Mouse (Mus musculus) heart, adult 2 months (tissue): ENCODE results near the gene Trip13. TPM values are rescaled to one million over a fixed set of nuclear protein-coding genes. Genes with fewer than 3 reads are reported as not detected.

Experiments used
- DNase-seq, 2 experiments: peaks; one replicate each; pipeline ENCODE4 v3.0.0; 2021
- H3K27ac ChIP-seq: fragments of 200-600 bp; 2 replicates; pipeline ENCODE4 v1.8.1; 2022
- H3K27me3 ChIP-seq: fragments of 200-500 bp; 2 replicates; pipeline ENCODE4 v1.6.1; 2012; ENCODE audit warnings: mild to moderate bottlenecking, low read length, inconsistent platforms, mixed read lengths; ENCODE audit not compliant: control insufficient read depth, insufficient read depth
- H3K36me3 ChIP-seq: fragments of 200-500 bp; 2 replicates; pipeline ENCODE4 v1.6.1; 2012; ENCODE audit warnings: low read length, inconsistent platforms; ENCODE audit not compliant: control insufficient read depth, insufficient read depth
- H3K4me1 ChIP-seq: fragments of 200-500 bp; 2 replicates; pipeline ENCODE4 v1.6.1; 2011; ENCODE audit warnings: low read length; ENCODE audit not compliant: control insufficient read depth, insufficient read depth
- H3K4me3 ChIP-seq: fragments of 200-600 bp; 2 replicates; pipeline ENCODE4 v1.8.1; 2022
- H3K79me2 ChIP-seq: fragments of 200-500 bp; replicated peaks from 2 replicates; pipeline ENCODE4 v1.6.1; 2012; ENCODE audit warnings: mild to moderate bottlenecking, inconsistent platforms, low read length, moderate library complexity, mixed read lengths; ENCODE audit not compliant: control insufficient read depth, insufficient read depth
- H3K9ac ChIP-seq: fragments of 200-500 bp; 2 replicates; pipeline ENCODE4 v1.6.1; 2012; ENCODE audit warnings: low read depth, mild to moderate bottlenecking, control low read depth, inconsistent platforms, low read length, mixed read lengths
- CTCF ChIP-seq: fragments of 200-600 bp; IDR thresholded peaks from 2 replicates; pipeline ENCODE4 v1.8.1; 2022; ENCODE audit warnings: antibody characterized with exemption, mild to moderate bottlenecking, moderate library complexity
- EP300 ChIP-seq: fragments of 200-500 bp; IDR thresholded peaks from 2 replicates; pipeline ENCODE4 v1.6.1; 2011; ENCODE audit warnings: low read depth, low read length, control low read depth; ENCODE audit not compliant: insufficient read depth
- POLR2A ChIP-seq: fragments of 200-500 bp; IDR thresholded peaks from 2 replicates; pipeline ENCODE4 v1.6.1; 2011; ENCODE audit warnings: mild to moderate bottlenecking, low read depth, low read length, control low read depth; ENCODE audit not compliant: insufficient read depth
- WGBS: fragments of 180-500 bp; shearing (Covaris S2); methylation state at CpG from one replicate; pipeline ENCODE4 v1.1.7; 2018; 5-methylcytosine and 5-hydroxymethylcytosine counted together
- intact Hi-C: fragments of 180-260 bp; cut with DNase I; formaldehyde crosslinking; loops from one replicate; pipeline ENCODE4 v1.15.1; 2025
- microRNA-seq, 2 experiments: library from miRNA; unstranded; fragments of <30 nt; microRNA quantifications; one replicate each; pipeline ENCODE4 v1.2.0; 2021
- polyA plus RNA-seq: library from polyadenylated mRNA; depleted of rRNA; stranded (reverse); fragments of >200 nt; gene quantifications from 2 replicates; pipeline ENCODE4 v1.2.3, GENCODE M21; 2012; rRNA removed
- total RNA-seq, 2 experiments: library from RNA; stranded (reverse); gene quantifications; 2 replicates each; pipeline ENCODE4 v1.2.3; 2021

Trip13 gene
- total and polyA plus RNA-seq, 3 experiments = 0.14 to 0.27 (median 0.21) TPM

DNA sequence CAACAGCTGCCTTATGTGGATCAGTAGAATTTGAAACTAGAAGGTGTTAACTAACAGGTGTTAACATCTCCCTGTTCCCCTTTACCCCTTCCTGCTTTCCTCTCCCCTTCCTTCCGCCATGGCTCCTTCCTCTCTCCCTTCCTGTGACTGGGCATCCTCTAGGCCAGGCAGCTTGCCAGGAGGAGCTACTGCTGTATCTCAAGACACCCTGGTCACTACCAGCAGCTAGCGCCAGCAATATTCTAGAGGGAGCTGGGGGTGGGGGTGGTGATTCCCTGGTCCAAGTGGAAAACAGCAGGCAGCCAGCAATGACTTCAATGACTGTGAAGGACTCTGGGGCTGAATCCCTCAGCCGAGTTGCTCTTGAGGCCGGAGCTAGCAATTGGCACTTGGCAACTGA is 51.9 kb downstream of the Trip13 start:
- Histone ChIP-seq H3K27me3 (no peaks in the 10 kb centered on the region), H3K27ac (no peak overlapping the region), H3K4me1 (peaks cover 4% of the 10 kb centered on the region), H3K4me3 (no peak overlapping the region), H3K79me2 (no peaks in the 10 kb centered on the region), H3K36me3 (no peaks in the 10 kb centered on the region), H3K9ac (no peak overlapping the region)
- DNase-seq = peak; percentile 33 to 34
- intact Hi-C loops = no loop called here
- TF ChIP-seq CTCF = no peak
- TF ChIP-seq EP300 = no peak
- no peak for TF ChIP-seq POLR2A
- WGBS = 49% methylated on average over 4 of the region's 4 CpGs

DNA sequence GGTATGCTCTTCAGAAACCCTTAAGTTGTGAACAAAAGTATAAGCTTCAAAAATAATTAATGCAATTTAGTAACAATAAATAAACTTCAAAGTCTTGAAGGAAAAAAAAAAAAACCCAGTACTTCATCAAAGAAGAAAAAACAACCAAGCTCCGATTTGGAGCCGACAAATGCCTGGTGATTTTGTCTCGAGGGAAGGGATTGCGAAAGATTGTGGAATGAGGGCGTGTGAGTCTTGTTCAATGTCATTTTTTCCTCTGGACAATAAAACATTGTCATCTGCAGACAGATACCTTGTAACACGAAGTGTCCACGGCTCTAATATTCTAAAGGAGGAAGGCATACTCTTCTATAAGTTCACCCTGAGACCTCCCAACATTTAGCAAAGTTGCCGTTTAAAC is 56.2 kb downstream of the Trip13 start:
- Histone ChIP-seq H3K9ac (no peak overlapping the region), H3K4me3 (no peak overlapping the region), H3K36me3 (no peaks in the 10 kb centered on the region), H3K79me2 (no peaks in the 10 kb centered on the region), H3K4me1 (peaks cover 2% of the 10 kb centered on the region; the same call in 1 of the 2 replicates), H3K27ac (peak overlapping the region; percentile 26; the same call in 1 of the 2 replicates), H3K27me3 (no peaks in the 10 kb centered on the region)
- peak in 1 of 2 experiments; percentile 19 for DNase-seq
- WGBS = 53% methylated on average over 8 of the region's 8 CpGs
- no peak for TF ChIP-seq CTCF
- TF ChIP-seq POLR2A = no peak
- no peak for TF ChIP-seq EP300
- intact Hi-C loops = no loop called here

DNA sequence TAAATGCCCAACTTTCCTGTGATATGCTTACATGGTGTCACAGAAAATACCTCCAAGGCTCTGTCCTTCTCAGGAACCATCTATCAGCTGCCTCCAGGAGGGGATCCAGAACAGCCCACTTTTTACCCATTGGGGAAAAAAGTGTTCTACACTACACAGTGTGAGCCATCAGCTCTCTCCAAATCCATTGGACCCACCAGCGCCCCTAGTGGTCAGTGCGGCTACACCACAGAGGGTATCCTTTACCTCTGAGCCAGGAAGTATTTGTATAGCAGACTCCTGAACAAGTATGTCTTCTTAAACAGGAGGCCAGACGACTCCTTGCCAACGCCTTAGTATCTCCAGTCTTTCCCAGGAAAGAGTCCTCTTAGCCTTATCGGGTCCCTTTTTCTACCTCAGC is 57.8 kb downstream of the Trip13 start:
- TF ChIP-seq CTCF (peak; percentile 72), POLR2A (no peak), EP300 (no peak)
- peak; percentile 19 to 55 for DNase-seq
- 84% methylated on average over 5 of the region's 5 CpGs for WGBS
- Histone ChIP-seq H3K27me3 (no peaks in the 10 kb centered on the region), H3K27ac (no peak overlapping the region), H3K9ac (no peak overlapping the region), H3K4me3 (no peak overlapping the region), H3K79me2 (no peaks in the 10 kb centered on the region), H3K4me1 (no peaks in the 10 kb centered on the region; the same call in 1 of the 2 replicates), H3K36me3 (no peaks in the 10 kb centered on the region)
- intact Hi-C loops = no loop called here

DNA sequence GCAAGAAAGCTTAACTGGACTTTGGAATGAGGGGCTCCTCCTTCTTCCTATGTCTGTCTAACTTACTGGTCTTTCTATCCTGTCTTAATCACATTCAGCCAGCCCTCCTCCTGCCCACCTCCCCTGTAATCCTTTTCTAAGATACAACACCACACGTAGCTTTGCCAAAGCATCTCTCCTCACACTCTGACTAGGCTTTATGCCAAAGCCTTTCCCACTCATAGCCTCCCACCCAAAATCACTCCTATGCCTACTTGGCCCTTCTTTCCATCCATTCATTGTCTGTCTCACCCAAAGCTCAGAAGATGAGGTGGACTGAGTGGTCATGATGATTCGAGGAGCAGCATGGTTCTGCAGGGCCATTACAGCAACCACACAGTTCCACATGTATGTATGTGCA is 65.4 kb downstream of the Trip13 start:
- no peak for TF ChIP-seq CTCF
- TF ChIP-seq POLR2A = no peak
- no peak for TF ChIP-seq EP300
- DNase-seq = no peak
- 69% methylated on average over 2 of the region's 2 CpGs for WGBS

More for the DNA sequence above, 65.4 kb downstream of the Trip13 start:
- H3K27me3 ChIP-seq = no peaks in the 10 kb centered on the region
- intact Hi-C loops = no loop called here
- no peaks in the 10 kb centered on the region for H3K36me3 ChIP-seq
- H3K27ac ChIP-seq = no peak overlapping the region
- no peaks in the 10 kb centered on the region for H3K4me1 ChIP-seq
- H3K4me3 ChIP-seq = no peak overlapping the region
- H3K9ac ChIP-seq = no peak overlapping the region
- no peaks in the 10 kb centered on the region for H3K79me2 ChIP-seq

Small RNA genes within 50 kb of the gene (microRNA-seq; reads per million reads assigned to microRNA genes)
- gene Gm25197 = 0 reads per million in 2 experiments

Other genes starting within 250 kb of the Trip13 start
- gene Slc6a19, start 232.9 kb downstream of the Trip13 start, total RNA-seq = not detected
- 0.08 TPM in 1 of 2 replicates, not detected in the other for gene Slc6a19, start 232.9 kb downstream of the Trip13 start, polyA plus RNA-seq
- gene Slc12a7, start 204.7 kb downstream of the Trip13 start, total RNA-seq = 100 to 1,000 TPM; 177 to 190 TPM
- 154 and 215 TPM in 2 replicates for gene Slc12a7, start 204.7 kb downstream of the Trip13 start, polyA plus RNA-seq
- 1 to 10 TPM; 1.2 to 2.3 TPM for gene Nkd2, start 90.2 kb downstream of the Trip13 start, total RNA-seq
- 1.9 and 2.3 TPM in 2 replicates for gene Nkd2, start 90.2 kb downstream of the Trip13 start, polyA plus RNA-seq
- gene Brd9, start within 50 bp of the Trip13 start, total RNA-seq = 10 to 100 TPM; 20.3 to 21.3 TPM
- 25.7 and 38.8 TPM in 2 replicates for gene Brd9, start within 50 bp of the Trip13 start, polyA plus RNA-seq
- gene Zdhhc11, start 26.1 kb upstream of the Trip13 start, total RNA-seq = not detected
- not detected in 2 replicates for gene Zdhhc11, start 26.1 kb upstream of the Trip13 start, polyA plus RNA-seq
- 10 to 100 TPM; 14.3 to 15.6 TPM for gene Tppp, start 71.6 kb upstream of the Trip13 start, total RNA-seq
- gene Tppp, start 71.6 kb upstream of the Trip13 start, polyA plus RNA-seq = 13.3 and 24.5 TPM in 2 replicates
- under 1 TPM; 0.34 TPM for gene Cep72, start 124.5 kb upstream of the Trip13 start, total RNA-seq
- gene Cep72, start 124.5 kb upstream of the Trip13 start, polyA plus RNA-seq = 0.68 and 1.2 TPM in 2 replicates
- under 1 TPM; 0.21 to 0.48 TPM for gene Slc9a3, start 183.7 kb upstream of the Trip13 start, total RNA-seq
- gene Slc9a3, start 183.7 kb upstream of the Trip13 start, polyA plus RNA-seq = 0.47 and 0.51 TPM in 2 replicates